Mouse (Mus musculus) pancreas, adult 10 weeks (tissue): Measurements from ENCODE around the gene Morn3. TPM values are rescaled to one million over a fixed set of nuclear protein-coding genes. Genes with fewer than 3 reads are reported as not detected.

Experiments
- polyA plus RNA-seq: library from polyadenylated mRNA; stranded (reverse); fragments of 350-450 nt; fragmentation: Illumina TruSeq; extraction: RNeasy Lipid Tissue Mini Kit (QIAGEN cat#74804); gene quantifications from one replicate; pipeline ENCODE4 v1.2.3, GENCODE M21; 2015; ENCODE audit warnings: low read depth, low replicate concordance; ENCODE audit not compliant: insufficient read depth

Morn3 gene
- polyA plus RNA-seq: not detected

GRCm38 (mm10) chr5:123046916-123047315 is at the start of gene Morn3:
Morn3 (minus strand) TSS chr5:123047016.

GRCm38 (mm10) chr5:123068115-123068514 is 21.3 kb upstream of the Morn3 start, which contains the start of gene Tmem120b:
Tmem120b (plus strand) TSS chr5:123068415.

GRCm38 (mm10) chr5:123014753-123015701 is 31.8 kb downstream of the Morn3 start, which contains the start of gene Orai1:
Orai1 (plus strand) TSS chr5:123015074.

GRCm38 (mm10) chr5:122989551-122990330 is 57.1 kb downstream of the Morn3 start, which contains the start of gene Kdm2b:
Kdm2b (minus strand) TSS chr5:122989823.

Other genes starting within 250 kb of the Morn3 start
- 85.3 TPM for gene Anapc5, start 225.7 kb downstream of the Morn3 start, polyA plus RNA-seq
- 2.2 TPM for gene Rnf34, start 197.0 kb downstream of the Morn3 start, polyA plus RNA-seq
- 4.5 TPM for gene Kdm2b, start 57.2 kb downstream of the Morn3 start, polyA plus RNA-seq
- gene Orai1, start 31.9 kb downstream of the Morn3 start, polyA plus RNA-seq: 4.7 TPM
- 7.0 TPM for gene Tmem120b, start 21.4 kb upstream of the Morn3 start, polyA plus RNA-seq
- 0.18 TPM for gene Rhof, start 85.7 kb upstream of the Morn3 start, polyA plus RNA-seq
- 5.8 TPM for gene Setd1b, start 95.2 kb upstream of the Morn3 start, polyA plus RNA-seq
- gene Psmd9, start 122.4 kb upstream of the Morn3 start, polyA plus RNA-seq: 3.7 TPM
- not detected for gene Hpd, start 135.7 kb upstream of the Morn3 start, polyA plus RNA-seq
- 2.9 TPM for gene Wdr66, start 205.1 kb upstream of the Morn3 start, polyA plus RNA-seq